10 mouse cellular contexts compared by ENCODE assay signal in the genomic region with DNA sequence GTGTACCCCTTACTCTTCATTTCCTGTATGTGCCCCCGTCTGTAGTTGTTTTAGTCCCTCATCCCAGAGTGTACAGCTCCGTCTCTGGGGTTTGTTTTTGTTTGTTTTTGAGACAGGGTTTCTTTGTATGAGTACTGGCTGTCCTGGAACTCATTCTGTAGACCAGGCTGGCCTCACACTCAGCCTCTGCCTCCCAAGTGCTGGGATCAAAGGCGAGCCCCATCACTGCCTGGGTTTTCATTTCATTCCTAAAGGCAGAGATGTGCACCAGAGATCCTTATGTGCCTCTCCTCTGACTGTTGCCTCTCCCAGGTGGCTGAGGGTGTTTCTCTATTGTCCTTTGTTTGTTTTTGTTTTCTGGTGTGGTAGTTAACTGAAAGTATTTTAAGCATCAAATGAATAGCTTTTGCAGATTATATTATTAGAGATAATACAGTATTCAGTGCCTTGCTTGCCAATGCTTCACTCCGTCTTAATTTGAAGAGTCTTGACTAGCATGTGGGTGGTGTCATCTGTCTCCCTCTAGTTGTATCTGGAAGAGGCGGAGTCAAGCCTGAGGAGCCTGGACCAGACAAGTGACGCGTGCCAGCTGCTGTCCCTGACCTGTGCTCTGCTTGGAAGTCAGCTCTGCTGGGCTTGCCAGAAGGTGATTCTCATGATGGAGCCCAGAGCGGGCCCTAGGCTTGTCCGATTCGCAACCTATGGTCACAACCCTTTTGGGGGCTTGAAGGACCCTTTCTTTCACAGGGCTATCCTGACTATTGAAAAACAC. TPM values are rescaled to one million over a fixed set of nuclear protein-coding genes. Genes with fewer than 3 reads are reported as not detected.
DNase-seq lines count a peak whose midpoint lies in the region; ATAC-seq and TF ChIP-seq lines count a peak whose summit lies in the region.
"Had no signal": no experiment of that assay in that cellular context is flagged by ENCODE, and none has a peak within 500 bp of the region (broad histone marks: within the 10 kb centered on the region; RNA-seq: fewer than 3 reads in every experiment).

No protein-coding gene starts in this region.

- no peak for ATAC-seq in heart, embryonic 11.5 days (replicated peaks; ENCODE audit: insufficient number of reproducible peaks, low FRiP score, low TSS enrichment)
- ATAC-seq in lung, postnatal 0 days = peak; percentile 92
- ATAC-seq in neural tube, embryonic 15.5 days (ENCODE audit: low FRiP score) = no peak

- H3K9ac ChIP-seq in heart, embryonic 11.5 days (ENCODE audit: low read depth, low read length) = no peak overlapping the region
- no peak overlapping the region for H3K9ac ChIP-seq in lung, postnatal 0 days (replicated peaks; ENCODE audit: low read depth)
- H3K9ac ChIP-seq in neural tube, embryonic 15.5 days (replicated peaks) = no peak overlapping the region

- intact Hi-C loops in left cerebral cortex, postnatal 4 days (cut with DNase I) = no loop called here

- no peaks in the 10 kb centered on the region for H3K4me1 ChIP-seq in heart, embryonic 11.5 days (ENCODE audit: control insufficient read depth, insufficient read depth, low read length)
- no peaks in the 10 kb centered on the region for H3K4me1 ChIP-seq in lung, postnatal 0 days (ENCODE audit: insufficient read depth, low read depth, low read length)
- no peaks in the 10 kb centered on the region for H3K4me1 ChIP-seq in neural tube, embryonic 15.5 days

- H3K4me3 ChIP-seq in heart, embryonic 11.5 days (ENCODE audit: low read depth, low read length) = no peak overlapping the region
- no peak overlapping the region for H3K4me3 ChIP-seq in lung, postnatal 0 days (ENCODE audit: low read depth, low read length)
- H3K4me3 ChIP-seq in neural tube, embryonic 15.5 days (replicated peaks) = no peak overlapping the region

- WGBS in heart, embryonic 11.5 days (ENCODE audit: insufficient replicate concordance) = 57% methylated on average over 10 of the region's 10 CpGs
- 58% methylated on average over 10 of the region's 10 CpGs for WGBS in lung, postnatal 0 days
- WGBS in neural tube, embryonic 15.5 days = 90% methylated on average over 10 of the region's 10 CpGs

- no peak overlapping the region for H3K27ac ChIP-seq in heart, embryonic 11.5 days (ENCODE audit: low read depth, low read length)
- H3K27ac ChIP-seq in lung, postnatal 0 days (ENCODE audit: low read length) = peak overlapping the region; percentile 26; the same call in 1 of the 2 replicates
- no peak overlapping the region for H3K27ac ChIP-seq in neural tube, embryonic 15.5 days (replicated peaks)

- DNase-seq in heart, adult 11 months = peak; percentile 98
- DNase-seq in embryo, embryonic 10.5 days (ENCODE audit: low spot score) = peak; percentile 12
- peak; percentile 42 for DNase-seq in kidney, adult 11 months
- DNase-seq in lung, postnatal 0 days (ENCODE audit: low spot score) = peak; percentile 91
- DNase-seq in thymus, postnatal 36 days = no peak
- no peak for DNase-seq in left cerebral cortex, postnatal 4 days
- DNase-seq: cerebellum, postnatal 10 days had no signal

- no peak for TF ChIP-seq CTCF in lung, postnatal 0 days (IDR thresholded peaks at IDR 0.05)

- no peaks in the 10 kb centered on the region for H3K9me3 ChIP-seq in heart, embryonic 11.5 days (replicated peaks; ENCODE audit: control insufficient read depth, low read length)
- H3K9me3 ChIP-seq in lung, postnatal 0 days (ENCODE audit: low read length) = no peaks in the 10 kb centered on the region
- H3K9me3 ChIP-seq in neural tube, embryonic 15.5 days (replicated peaks) = no peaks in the 10 kb centered on the region

- H3K27me3 ChIP-seq in heart, embryonic 11.5 days (ENCODE audit: control insufficient read depth, insufficient read depth, low read length) = no peaks in the 10 kb centered on the region
- no peaks in the 10 kb centered on the region for H3K27me3 ChIP-seq in lung, postnatal 0 days (replicated peaks; ENCODE audit: insufficient read depth, low read length)
- no peaks in the 10 kb centered on the region for H3K27me3 ChIP-seq in neural tube, embryonic 15.5 days (replicated peaks)

- H3K4me2 ChIP-seq in heart, embryonic 11.5 days = no peak overlapping the region
- no peak overlapping the region for H3K4me2 ChIP-seq in lung, postnatal 0 days (replicated peaks; ENCODE audit: low read depth, low read length)
- H3K4me2 ChIP-seq in neural tube, embryonic 15.5 days = no peak overlapping the region

- TF ChIP-seq EP300 in lung, postnatal 0 days (IDR thresholded peaks at IDR 0.05) = no peak

- H3K36me3 ChIP-seq in heart, embryonic 11.5 days (ENCODE audit: control insufficient read depth, insufficient read depth, low read length) = peaks cover 45% of the 10 kb centered on the region
- no peaks in the 10 kb centered on the region; the same call in 1 of the 2 replicates for H3K36me3 ChIP-seq in lung, postnatal 0 days (ENCODE audit: insufficient read depth, low read length)
- no peaks in the 10 kb centered on the region for H3K36me3 ChIP-seq in neural tube, embryonic 15.5 days

RNA-seq across cellular contexts. Expression of a gene that starts 14.2 kb away (rescaled TPM):
- polyA plus RNA-seq in heart, embryonic 11.5 days (2014; fragmentation: Nextera tagmentation; extraction: Ambion mirVana) = 20.0 and 23.8 TPM in 2 replicates
- 0.99 and 1.4 TPM in 2 replicates for polyA plus RNA-seq in lung, postnatal 0 days (2015; fragmentation: Nextera tagmentation; extraction: Ambion mirVana)
- 2.8 and 6.3 TPM in 2 replicates for polyA plus RNA-seq in neural tube, embryonic 15.5 days (2015; fragmentation: Nextera tagmentation; extraction: Ambion mirVana)
- total RNA-seq in left cerebral cortex, postnatal 4 days (2021) = 1 to 10 TPM; 8.5 to 9.9 TPM

RNA-seq across cellular contexts. Expression of a gene that starts 15.7 kb away (rescaled TPM):
- 307 and 350 TPM in 2 replicates for polyA plus RNA-seq in heart, embryonic 11.5 days (2014; fragmentation: Nextera tagmentation; extraction: Ambion mirVana)
- 457 and 467 TPM in 2 replicates for polyA plus RNA-seq in lung, postnatal 0 days (2015; fragmentation: Nextera tagmentation; extraction: Ambion mirVana)
- 427 and 485 TPM in 2 replicates for polyA plus RNA-seq in neural tube, embryonic 15.5 days (2015; fragmentation: Nextera tagmentation; extraction: Ambion mirVana)
- total RNA-seq in left cerebral cortex, postnatal 4 days (2021) = 100 to 1,000 TPM; 390 to 395 TPM

RNA-seq across cellular contexts. Expression of a gene that starts 21.2 kb away (rescaled TPM):
- 72.7 and 77.8 TPM in 2 replicates for polyA plus RNA-seq in heart, embryonic 11.5 days (2014; fragmentation: Nextera tagmentation; extraction: Ambion mirVana)
- polyA plus RNA-seq in lung, postnatal 0 days (2015; fragmentation: Nextera tagmentation; extraction: Ambion mirVana) = 46.1 and 48.3 TPM in 2 replicates
- polyA plus RNA-seq in neural tube, embryonic 15.5 days (2015; fragmentation: Nextera tagmentation; extraction: Ambion mirVana) = 83.7 and 96.4 TPM in 2 replicates
- total RNA-seq in left cerebral cortex, postnatal 4 days (2021) = 10 to 100 TPM; 60.2 to 65.9 TPM

RNA-seq across cellular contexts. Expression of a gene that starts 31.0 kb away (rescaled TPM):
- 44.4 and 45.3 TPM in 2 replicates for polyA plus RNA-seq in heart, embryonic 11.5 days (2014; fragmentation: Nextera tagmentation; extraction: Ambion mirVana)
- 70.4 and 72.7 TPM in 2 replicates for polyA plus RNA-seq in lung, postnatal 0 days (2015; fragmentation: Nextera tagmentation; extraction: Ambion mirVana)
- polyA plus RNA-seq in neural tube, embryonic 15.5 days (2015; fragmentation: Nextera tagmentation; extraction: Ambion mirVana) = 59.5 and 62.7 TPM in 2 replicates
- total RNA-seq in left cerebral cortex, postnatal 4 days (2021) = 10 to 100 TPM; 31.4 to 33.7 TPM

RNA-seq across cellular contexts. Expression of a gene that starts 39.9 kb away (rescaled TPM):
- polyA plus RNA-seq in heart, embryonic 11.5 days (2014; fragmentation: Nextera tagmentation; extraction: Ambion mirVana) = 0.07 TPM in 1 of 2 replicates, not detected in the other
- 0.13 and 0.36 TPM in 2 replicates for polyA plus RNA-seq in lung, postnatal 0 days (2015; fragmentation: Nextera tagmentation; extraction: Ambion mirVana)
- 0.09 TPM in 1 of 2 replicates, not detected in the other for polyA plus RNA-seq in neural tube, embryonic 15.5 days (2015; fragmentation: Nextera tagmentation; extraction: Ambion mirVana)
- not detected for total RNA-seq in left cerebral cortex, postnatal 4 days (2021)
- total RNA-seq: hematopoietic stem cell, adult 5-6 weeks had no signal

Comparison
In these comparisons a context has a peak if more than half of its experiments do, and no peak if none do; other contexts are left out.
1. DNase-seq: peak in heart, adult 11 months (single experiment), embryo, embryonic 10.5 days (single experiment), kidney, adult 11 months (single experiment) and lung, postnatal 0 days (single experiment); none in thymus, postnatal 36 days (0 of 2) and left cerebral cortex, postnatal 4 days (single experiment).